Mouse (Mus musculus): ENCODE results near the gene Fnbp1.

Gene Fnbp1

DNA sequence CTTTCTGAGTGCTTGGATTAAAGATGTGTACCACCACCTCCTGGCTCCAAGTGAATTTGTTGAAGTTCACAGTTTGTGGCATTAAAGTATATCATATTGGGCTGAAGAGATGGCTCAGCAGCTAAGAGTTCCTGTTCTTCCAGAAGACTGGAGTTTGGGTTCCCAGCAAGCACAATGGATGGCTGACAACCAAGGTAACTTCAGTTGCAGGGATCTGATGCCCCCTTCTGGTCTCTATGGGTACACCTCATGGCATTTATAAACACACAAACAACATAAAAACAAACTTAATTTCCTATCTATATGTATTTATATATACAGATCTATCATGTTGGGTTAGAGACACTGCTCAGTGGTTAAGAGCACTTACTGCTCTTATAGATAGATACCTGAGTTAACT, 9.0 kb upstream of the Fnbp1 start:
- DNase-seq: peak; percentile 54

- no peak for DNase-seq
These were observed 5.2 kb upstream of the Fnbp1 start for GRCm38 (mm10) chr2:31147054-31147453.

GRCm38 (mm10) chr2:31144901-31145300, 3.1 kb upstream of the Fnbp1 start:
- no peak for DNase-seq

DNA sequence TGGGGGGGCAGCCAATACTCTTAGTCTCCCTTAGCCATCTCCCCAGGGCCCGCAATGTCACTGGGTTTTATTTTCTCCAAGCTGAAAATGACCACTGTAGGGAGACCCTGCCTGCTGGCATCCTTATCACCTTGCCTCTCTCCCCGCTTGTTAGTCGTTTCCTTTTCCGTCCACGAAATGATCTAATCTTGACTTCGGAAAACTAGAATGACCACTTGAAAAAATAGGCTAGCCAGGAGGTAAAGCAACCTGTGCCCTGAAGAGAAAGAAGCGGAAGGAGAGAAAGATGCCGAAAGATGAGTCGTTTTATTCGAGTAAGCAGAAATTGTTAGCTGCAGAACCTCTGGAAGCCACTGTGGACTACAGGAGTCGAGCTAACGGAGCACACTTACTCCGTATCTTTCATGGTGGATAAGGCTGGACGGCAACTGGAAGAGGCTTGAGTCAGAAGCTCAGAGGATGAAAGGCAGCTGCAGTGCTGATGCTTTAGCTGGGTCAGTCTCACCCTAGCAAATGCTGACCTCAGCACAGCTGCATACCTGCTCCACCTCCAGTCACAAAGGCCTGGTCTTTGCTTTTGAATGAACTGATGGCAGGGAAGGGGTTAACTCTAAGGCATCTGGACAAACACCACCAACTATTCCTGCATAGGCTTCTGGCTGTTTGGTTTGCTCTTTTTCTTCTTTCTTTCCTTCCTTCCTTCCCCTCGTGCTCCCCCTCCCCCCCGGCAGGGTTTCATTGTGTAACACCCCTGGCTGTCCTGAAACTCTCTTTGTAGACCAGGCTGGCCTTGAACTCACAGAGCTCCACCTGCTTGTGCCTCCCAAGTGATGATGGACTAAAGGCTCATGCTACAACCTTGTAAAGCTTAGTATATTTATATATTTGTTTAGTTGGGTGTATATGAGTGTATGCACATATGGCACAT, 2.2 kb upstream of the Fnbp1 start:
- no peak for DNase-seq

- DNase-seq: peak in 1 of 2 experiments; percentile 25
These were observed 1.5 kb upstream of the Fnbp1 start for GRCm38 (mm10) chr2:31143326-31143725.

DNA sequence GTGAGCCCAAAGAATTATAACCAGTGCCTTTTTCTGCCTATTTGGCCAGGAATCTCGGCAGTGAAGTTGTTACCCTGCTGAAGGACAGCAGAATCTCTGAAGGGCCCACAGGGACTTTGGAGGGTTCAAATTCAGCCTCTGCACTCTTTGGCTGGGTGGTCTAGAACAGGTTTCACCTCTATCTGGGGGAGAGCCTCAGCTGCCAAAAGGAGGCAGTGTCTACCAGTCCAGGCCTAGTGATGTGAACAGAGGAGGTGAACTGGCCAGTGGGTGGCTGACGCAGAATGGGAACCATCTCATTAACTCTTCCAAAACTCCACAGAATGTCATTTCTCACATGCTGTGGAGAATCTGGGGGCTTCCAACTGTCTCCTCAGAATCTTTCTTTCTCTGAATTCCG, 697 bp upstream of the Fnbp1 start:
- DNase-seq: peak; percentile 27 to 46

- DNase-seq: peak in 1 of 2 experiments; percentile 42
These were observed 538 bp downstream of the Fnbp1 start for GRCm38 (mm10) chr2:31141074-31141866.

- peak in 1 of 2 experiments; percentile 37 for DNase-seq
These were observed 1.1 kb downstream of the Fnbp1 start for GRCm38 (mm10) chr2:31140772-31141073.

DNA sequence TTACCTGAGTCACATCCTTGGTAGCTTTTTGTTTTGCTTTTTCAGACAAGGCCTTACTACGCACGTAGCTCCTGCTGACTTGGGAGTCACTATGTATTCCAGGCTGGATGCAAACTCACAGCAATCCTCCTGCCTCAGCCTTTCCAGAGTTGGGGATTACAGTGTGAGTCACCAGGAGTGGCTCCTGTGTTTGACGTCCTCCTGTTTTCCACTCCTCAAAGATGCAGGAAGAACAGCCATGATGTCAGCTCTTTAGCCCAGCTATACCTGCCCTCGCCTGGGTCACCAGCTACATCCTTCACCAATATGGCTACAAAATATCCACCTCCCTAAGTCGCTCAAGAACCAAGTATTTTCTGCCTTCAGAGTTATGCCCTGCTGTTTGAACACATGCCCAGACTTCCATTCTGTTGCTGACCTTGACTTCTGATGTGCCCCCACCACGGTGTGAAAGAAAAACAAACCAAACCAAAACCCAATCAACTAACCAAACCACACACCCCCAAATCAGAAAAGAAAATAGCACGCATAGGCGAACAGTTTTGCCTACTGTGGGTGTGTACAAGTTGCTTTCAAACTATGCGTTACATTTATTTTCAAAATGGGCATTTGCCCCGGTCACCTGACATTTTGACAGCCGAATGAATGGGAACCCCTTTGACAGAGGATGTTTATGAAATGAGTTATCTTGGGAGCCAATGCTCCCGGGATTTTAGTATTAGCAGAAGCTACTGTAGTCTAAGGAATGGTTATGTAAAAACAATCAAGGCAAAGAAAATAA, 1.6 kb downstream of the Fnbp1 start:
- no peak for DNase-seq

DNA sequence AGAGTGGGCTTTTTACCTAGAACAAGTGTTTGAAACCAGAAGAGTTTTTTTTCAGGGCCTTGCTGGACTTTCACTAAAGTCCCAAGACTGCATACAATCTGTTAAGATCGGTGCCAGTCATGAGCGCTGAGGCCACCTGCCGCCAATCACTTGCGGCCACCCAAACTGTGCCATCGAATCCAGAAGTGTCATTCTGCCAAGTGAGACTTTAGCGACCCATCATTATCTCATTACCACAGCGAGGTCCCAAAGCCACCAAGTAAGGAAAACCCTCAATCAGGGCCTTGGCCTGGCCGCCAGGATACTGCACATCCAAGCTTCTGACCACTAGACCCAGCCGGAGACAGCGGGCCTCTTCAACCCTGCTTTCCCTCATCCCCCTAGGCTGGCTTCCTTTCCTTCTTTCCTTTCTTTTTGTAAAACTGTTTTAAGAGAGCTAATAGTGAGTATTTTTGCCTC, 2.6 kb downstream of the Fnbp1 start:
- DNase-seq: no peak

DNA sequence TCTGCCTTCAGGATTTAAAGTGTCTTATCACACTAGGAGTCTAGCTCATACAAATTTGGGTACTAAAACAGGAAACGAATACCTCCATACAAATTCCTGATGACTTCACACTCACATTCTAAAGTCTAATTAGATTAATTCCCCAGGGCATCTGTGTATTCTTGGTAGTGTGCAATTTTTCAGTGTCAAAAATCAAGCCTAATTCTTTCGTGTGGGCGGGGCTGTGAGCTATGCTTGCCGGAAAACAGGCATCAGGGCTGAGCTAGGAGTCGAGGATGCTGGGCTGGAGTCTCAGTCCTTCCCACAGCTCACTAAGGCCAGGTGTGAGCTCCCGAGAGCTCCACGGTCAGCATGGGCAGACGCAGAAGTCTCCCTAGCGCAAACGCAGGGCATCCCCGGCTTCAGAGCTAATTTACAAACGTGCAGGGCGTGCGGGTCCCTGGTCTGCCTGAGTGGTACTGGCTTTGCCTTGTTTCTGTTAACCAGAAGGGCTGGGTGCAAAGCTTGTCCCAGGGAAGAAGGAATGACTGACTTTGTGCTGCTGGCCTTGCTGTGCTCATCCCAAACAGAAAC, 4.7 kb downstream of the Fnbp1 start:
- DNase-seq: no peak

DNA sequence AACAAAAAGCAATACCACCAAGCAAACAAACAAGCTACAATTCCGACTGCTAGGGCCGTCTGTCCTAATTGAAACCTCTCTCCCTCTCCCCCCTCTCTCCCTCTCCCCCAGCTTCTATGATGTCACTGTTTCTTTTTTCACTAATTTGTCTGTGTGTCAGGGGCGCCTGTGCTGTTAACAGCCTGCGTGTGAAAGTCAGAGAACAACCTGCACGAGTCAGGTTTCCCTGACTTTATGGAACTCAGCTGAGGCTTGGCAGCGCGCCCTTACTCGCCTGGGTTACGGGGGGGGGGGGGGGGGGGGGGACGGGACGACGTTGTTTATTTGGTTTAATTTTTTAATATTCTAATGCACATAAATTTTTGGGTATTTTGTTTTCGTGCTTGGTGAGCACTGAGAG, 5.5 kb downstream of the Fnbp1 start:
- no peak for DNase-seq

DNA sequence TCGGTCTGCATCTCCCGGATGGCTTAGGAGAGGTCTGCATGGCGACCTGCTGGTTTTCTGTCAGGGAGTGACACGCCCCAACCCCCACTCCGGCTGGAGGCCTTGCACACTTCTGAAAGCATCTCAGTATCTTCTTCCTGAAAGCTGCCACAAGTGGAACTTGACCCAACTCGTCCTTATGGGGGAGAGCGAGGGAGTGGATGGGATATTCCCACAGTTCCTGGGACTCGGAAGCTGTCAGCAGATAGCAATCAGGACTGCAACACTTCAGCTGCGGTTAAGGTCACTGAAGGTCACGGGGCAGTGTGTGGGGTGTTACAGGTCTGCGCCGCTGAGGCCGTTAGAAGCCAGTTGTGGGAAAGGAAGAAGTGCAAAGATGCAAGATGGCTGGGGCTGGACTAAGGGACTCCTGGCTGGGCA, 6.3 kb downstream of the Fnbp1 start:
- DNase-seq: no peak

DNA sequence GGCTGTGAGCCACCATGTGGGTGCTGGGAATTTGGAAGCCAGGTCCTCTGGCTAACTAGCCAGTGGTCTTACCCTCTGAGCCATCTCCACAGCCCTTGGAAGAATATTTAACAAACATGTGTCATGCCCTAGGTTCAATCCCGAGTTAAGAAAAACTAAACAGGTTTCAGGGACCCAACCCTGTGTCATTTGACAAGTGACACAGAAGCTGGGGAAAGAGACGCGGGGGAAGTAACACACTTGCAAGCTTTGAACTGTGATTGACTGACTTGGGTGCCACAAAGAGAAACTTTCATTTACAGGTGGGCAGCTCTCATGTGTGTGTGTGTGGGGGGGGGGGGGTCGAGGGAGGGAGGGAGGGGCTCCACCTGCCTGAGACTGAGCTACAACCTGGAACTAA, 7.8 kb downstream of the Fnbp1 start:
- DNase-seq: no peak

- no peak for DNase-seq
These were observed 9.1 kb downstream of the Fnbp1 start for GRCm38 (mm10) chr2:31132682-31133081.

DNA sequence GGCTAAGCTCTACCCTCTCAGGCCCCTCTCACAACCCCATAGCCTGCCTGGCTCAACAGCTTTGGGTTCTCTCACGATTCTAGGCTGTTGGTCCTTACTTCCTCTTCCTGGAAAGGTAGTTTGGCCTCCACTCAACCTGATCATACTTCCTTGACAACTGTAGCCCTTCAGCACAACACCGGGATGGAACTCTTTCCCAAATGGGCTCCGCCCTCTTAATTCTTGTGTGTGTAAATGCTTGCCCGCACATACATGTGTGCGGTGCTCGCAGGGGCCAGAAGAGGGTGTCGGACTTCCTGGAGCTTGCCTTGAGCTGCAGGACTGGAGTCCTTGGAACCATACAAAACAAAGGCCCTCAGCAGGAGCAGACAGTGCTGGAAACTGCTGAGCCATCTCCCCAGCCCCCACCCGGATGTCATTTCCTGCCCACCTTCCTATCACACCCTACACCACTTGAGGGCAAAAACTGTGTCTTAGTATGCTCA, 11.0 kb downstream of the Fnbp1 start:
- DNase-seq: peak; percentile 55 to 58

- DNase-seq: no peak
These were observed 11.9 kb downstream of the Fnbp1 start for GRCm38 (mm10) chr2:31129742-31130518.

DNA sequence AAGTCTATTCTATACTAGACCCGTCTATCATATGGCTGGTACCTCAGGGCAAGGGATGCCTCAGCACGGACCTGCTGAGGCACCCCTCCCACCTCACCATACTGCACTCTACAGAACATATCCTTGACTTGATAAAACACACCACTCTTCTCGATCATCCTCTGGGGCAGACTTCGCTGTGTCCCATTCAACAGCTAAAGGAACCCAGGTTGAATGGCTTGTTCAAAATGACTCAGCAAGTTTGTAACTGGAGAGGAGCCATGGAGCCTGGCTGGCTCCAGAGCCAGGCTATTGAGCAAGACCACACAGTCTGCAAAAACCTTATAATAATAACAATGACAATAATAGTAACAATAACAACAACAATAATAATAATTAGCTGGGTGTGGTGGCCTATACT, 13.9 kb downstream of the Fnbp1 start:
- DNase-seq: no peak

- no peak for DNase-seq
These were observed 14.6 kb downstream of the Fnbp1 start for GRCm38 (mm10) chr2:31127219-31127618.

DNA sequence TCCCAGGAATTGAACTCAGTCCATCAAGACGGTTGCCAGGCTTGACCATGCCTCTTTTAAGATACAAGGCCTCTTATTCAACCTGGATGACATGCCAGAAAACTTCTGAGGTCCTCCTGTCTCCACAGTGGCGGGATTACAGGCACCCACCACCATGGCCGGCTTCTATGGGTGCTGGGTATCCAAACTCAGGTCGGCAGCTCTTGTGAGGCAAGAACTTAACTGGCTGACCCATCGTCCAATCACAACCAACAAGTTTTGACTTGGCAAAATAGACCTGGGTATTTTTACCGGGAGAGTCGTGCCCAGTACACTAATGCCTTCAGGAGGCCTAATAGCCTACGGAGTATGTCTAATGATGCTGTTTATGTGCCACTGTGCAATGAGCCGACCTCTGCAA, 15.8 kb downstream of the Fnbp1 start:
- DNase-seq: no peak

DNA sequence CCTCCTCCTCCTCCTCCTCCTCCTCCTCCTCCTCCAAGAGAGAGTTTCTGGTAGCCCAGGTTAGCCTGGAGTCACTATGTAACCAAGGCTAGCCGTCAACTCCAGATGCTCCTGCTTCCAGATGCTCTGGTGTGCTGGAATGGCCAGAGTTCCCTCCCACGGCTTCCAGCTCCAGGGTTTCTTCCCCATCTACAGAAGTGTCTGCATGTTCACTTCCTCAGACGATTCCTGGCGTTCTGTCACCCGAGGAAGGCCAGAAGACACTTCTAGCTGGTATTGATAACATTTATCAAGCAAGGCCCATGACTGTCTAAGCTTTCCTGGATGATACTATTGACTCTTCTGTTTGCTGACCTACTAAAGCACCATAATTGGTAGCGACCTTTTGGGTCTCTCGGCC, 16.7 kb downstream of the Fnbp1 start:
- no peak for DNase-seq

- no peak for DNase-seq
These were observed 17.1 kb downstream of the Fnbp1 start for GRCm38 (mm10) chr2:31124694-31125093.

Data from B cell, adult 2 months (primary cell).